Mouse (Mus musculus) olfactory bulb, adult 2 months (tissue): ENCODE data around the gene Map10. TPM values are rescaled to one million over a fixed set of nuclear protein-coding genes. Genes with fewer than 3 reads are reported as not detected.
A peak's percentile ranks its signal among the peaks of the same experiment; 100 is the strongest.

Experiments used
- H3K27ac ChIP-seq: fragments of 200-500 bp; 2 replicates; pipeline ENCODE4 v1.5.1; 2012; ENCODE audit warnings: low read depth, low read length; ENCODE audit not compliant: insufficient read depth
- H3K4me1 ChIP-seq: fragments of 200-500 bp; 2 replicates; pipeline ENCODE4 v1.6.1; 2012; ENCODE audit warnings: low read length; ENCODE audit not compliant: control insufficient read depth, insufficient read depth
- H3K4me3 ChIP-seq: fragments of 200-500 bp; 2 replicates; pipeline ENCODE4 v1.5.1; 2012; ENCODE audit warnings: mild to moderate bottlenecking, low read depth, low read length, moderate library complexity; ENCODE audit not compliant: insufficient read depth
- CTCF ChIP-seq: fragments of 200-500 bp; IDR thresholded peaks from 2 replicates; pipeline ENCODE4 v1.5.1; 2012; ENCODE audit warnings: low read depth, mild to moderate bottlenecking, low read length, moderate library complexity; ENCODE audit not compliant: insufficient read depth
- POLR2A ChIP-seq: fragments of 200-500 bp; IDR thresholded peaks from 2 replicates; pipeline ENCODE4 v1.6.1; 2012; ENCODE audit warnings: mild to moderate bottlenecking, low read depth, low read length, moderate library complexity; ENCODE audit not compliant: insufficient read depth
- WGBS: fragments of 180-500 bp; shearing (Covaris S2); methylation state at CpG from one replicate; pipeline ENCODE4 v1.1.7; 2018; 5-methylcytosine and 5-hydroxymethylcytosine counted together
- polyA plus RNA-seq: library from polyadenylated mRNA; stranded (reverse); fragments of >200 nt; gene quantifications from 2 replicates; pipeline ENCODE4 v1.2.4, GENCODE M21; 2012; ENCODE audit warnings: low replicate concordance; ENCODE audit not compliant: missing spikeins, insufficient read depth, insufficient read length

The Map10 gene
- not detected in 2 replicates for polyA plus RNA-seq

GRCm38 (mm10) chr8:125669700-125670195, at the start of gene Map10:
TSS of gene Map10 (plus strand) at chr8:125669818.
- TF ChIP-seq POLR2A (0 out of 2 replicates have a peak, but pooled peaks have one; percentile 18), CTCF (no peak)
- peak within 1 kb of the TSS; percentile 67 for H3K4me3 ChIP-seq
- WGBS = 2% methylated on average over 62 of the region's 62 CpGs
- no peak within 1 kb of the TSS for H3K27ac ChIP-seq
- H3K4me1 ChIP-seq = peaks cover 12% of the 10 kb centered on the region

- TF ChIP-seq CTCF = no peak
- no peak for TF ChIP-seq POLR2A
- no peak overlapping the region for H3K27ac ChIP-seq
- H3K4me3 ChIP-seq = no peak overlapping the region
- H3K4me1 ChIP-seq = peaks cover 18% of the 10 kb centered on the region
- WGBS = 85% methylated on average over 4 of the region's 4 CpGs
Observed at GRCm38 (mm10) chr8:125620301-125620700, 49.3 kb upstream of the Map10 start.

DNA sequence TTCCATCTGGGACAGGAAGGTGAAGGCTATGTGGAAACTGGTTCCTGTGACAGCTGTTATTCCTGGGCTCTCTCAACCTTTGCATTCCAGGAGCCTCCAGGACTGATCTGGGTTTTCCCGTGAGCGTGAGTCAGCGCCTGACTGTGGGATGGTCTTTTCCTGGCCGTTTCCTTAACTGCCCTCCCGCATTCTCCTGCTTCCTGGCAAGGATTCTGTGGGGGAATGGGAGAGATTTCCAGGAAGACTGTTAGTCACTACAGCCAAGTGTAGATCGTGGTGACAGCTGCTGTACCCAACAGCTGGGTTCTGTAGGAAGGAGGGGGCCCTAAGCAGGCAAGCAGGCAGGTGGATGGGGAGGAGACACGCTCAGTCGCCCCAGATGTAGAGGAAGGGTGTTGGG, 45.3 kb upstream of the Map10 start:
- Histone ChIP-seq H3K4me1 (peaks cover 9% of the 10 kb centered on the region), H3K4me3 (no peak overlapping the region), H3K27ac (no peak overlapping the region)
- 68% methylated on average over 8 of the region's 8 CpGs for WGBS
- TF ChIP-seq POLR2A (no peak), CTCF (no peak)

- TF ChIP-seq CTCF (no peak), POLR2A (no peak)
- H3K27ac ChIP-seq = no peak overlapping the region
- no peak overlapping the region for H3K4me3 ChIP-seq
- H3K4me1 ChIP-seq = no peaks in the 10 kb centered on the region
- 85% methylated on average over 8 of the region's 8 CpGs for WGBS
Observed at GRCm38 (mm10) chr8:125626381-125626780, 43.2 kb upstream of the Map10 start.

DNA sequence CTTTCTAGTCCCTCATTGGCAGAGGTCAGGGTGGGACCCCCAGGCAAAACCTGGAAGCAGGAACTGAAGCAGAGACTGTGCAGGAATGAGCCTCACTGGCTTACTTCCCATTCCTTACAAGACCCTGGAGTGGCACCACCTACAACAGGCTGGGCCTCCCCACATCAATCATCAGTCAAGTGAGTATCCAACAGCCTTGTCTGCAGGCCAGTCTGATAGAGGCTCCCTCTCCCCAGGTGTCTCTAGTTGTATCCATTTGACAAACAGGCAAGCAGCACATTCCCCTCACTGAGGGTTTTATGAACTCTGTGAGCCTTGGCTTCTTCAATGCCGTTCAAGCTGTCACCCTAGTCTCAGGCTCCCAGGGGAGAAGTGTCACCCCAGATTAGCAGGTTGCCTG, 40.8 kb upstream of the Map10 start:
- no peaks in the 10 kb centered on the region for H3K4me1 ChIP-seq
- no peak overlapping the region for H3K27ac ChIP-seq
- no peak for TF ChIP-seq CTCF
- TF ChIP-seq POLR2A = no peak
- WGBS = 91% methylated on average over 1 of the region's 1 CpGs
- no peak overlapping the region for H3K4me3 ChIP-seq

DNA sequence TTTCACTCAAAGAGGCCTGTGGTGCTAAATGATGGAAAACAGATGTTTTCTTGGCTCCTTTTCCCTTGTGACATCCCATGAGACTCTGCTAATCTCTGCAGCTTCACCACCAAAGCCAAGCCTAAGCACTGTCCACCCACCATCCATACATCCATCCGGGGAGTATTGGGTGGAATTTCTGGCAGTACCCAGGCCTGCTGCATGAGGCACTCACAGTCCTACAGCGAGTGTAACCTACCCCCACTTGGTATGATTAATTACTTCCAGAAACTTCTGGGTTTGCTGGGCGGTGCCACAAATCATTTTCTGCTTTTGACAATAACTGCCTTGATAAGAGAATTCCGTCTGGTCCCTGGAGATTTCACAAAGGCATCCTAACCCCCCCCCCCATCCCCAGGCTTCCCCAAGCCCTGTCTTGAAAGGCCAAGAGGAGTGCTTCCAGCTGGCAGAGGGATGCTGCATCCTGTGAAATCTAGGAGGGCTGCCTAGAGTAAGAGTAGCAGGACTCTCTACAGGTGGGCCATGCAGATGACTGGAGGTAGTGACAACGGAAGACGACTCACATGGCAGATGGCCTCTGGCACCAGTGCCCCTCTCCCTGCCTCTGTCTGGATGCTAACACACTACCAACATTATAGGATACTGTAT, 31.1 kb upstream of the Map10 start:
- Histone ChIP-seq H3K4me1 (peaks cover 5% of the 10 kb centered on the region; the same call in 1 of the 2 replicates), H3K4me3 (no peak overlapping the region), H3K27ac (no peak overlapping the region)
- no peak for TF ChIP-seq POLR2A
- no peak for TF ChIP-seq CTCF
- 82% methylated on average over 6 of the region's 6 CpGs for WGBS

DNA sequence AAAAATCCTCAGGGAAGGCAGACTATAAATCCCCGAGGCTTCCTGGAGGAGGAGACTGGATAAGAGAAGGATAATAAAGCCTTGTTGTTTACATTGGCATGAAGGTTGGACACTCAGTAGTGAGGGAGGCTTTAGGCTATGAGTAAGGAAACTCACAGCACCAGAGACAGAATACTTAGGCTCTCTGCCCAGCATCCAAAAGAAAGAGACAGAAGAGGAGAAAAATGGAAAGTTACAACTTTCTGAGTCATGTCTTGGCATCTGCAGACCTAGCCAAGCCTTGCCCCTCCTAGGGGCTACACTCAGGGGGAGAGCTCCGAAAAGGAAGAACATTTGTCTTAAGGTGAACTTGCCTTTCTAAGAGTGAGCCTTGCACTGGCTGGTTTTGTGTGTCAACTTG, 30.0 kb upstream of the Map10 start:
- WGBS = 73% methylated on average over 2 of the region's 2 CpGs
- Histone ChIP-seq H3K4me3 (no peak overlapping the region), H3K4me1 (peaks cover 5% of the 10 kb centered on the region; the same call in 1 of the 2 replicates), H3K27ac (no peak overlapping the region)
- TF ChIP-seq POLR2A (no peak), CTCF (no peak)

DNA sequence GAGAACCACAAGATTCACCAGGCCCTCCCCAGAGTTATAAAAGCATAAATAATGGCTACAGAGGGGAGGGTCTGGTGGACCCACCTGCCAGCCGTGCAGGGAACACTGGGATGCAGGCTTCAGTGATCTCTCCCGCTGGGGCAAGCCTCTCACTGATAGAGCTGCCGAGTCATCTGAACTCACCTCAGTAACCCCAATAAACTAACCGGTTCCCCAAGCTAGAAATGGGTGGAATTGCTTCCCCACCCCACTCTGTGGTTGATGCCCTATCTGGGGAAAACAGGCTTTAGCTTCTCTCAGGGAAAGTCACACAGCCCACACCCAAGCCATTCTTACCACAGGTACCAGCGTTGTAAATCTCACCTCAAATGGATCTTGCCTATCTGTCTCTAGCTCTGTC, 28.9 kb upstream of the Map10 start:
- no peak for TF ChIP-seq POLR2A
- WGBS = 95% methylated on average over 5 of the region's 5 CpGs
- Histone ChIP-seq H3K27ac (no peak overlapping the region), H3K4me1 (peaks cover 5% of the 10 kb centered on the region; the same call in 1 of the 2 replicates), H3K4me3 (no peak overlapping the region)

- 55% methylated on average over 6 of the region's 6 CpGs for WGBS
- TF ChIP-seq POLR2A (no peak), CTCF (no peak)
- peaks cover 5% of the 10 kb centered on the region; the same call in 1 of the 2 replicates for H3K4me1 ChIP-seq
- no peak overlapping the region for H3K27ac ChIP-seq
- H3K4me3 ChIP-seq = no peak overlapping the region
Observed at GRCm38 (mm10) chr8:125641808-125642207, 27.8 kb upstream of the Map10 start.
